Mouse (Mus musculus): Measurements from ENCODE around the gene Fam166a. TPM values are rescaled to one million over a fixed set of nuclear protein-coding genes. Genes with fewer than 3 reads are reported as not detected.

Fam166a gene
- polyA plus RNA-seq (2012; rRNA removed), result 0.18 and 0.40 TPM in 2 replicates

GRCm38 (mm10) chr2:25218445-25218844 is at the start of gene Fam166a:
TSS of gene Fam166a (plus strand) at chr2:25218745.

GRCm38 (mm10) chr2:25180478-25180903 is 38.1 kb upstream of the Fam166a start, which contains the start of gene Nrarp:
TSS of gene Nrarp (plus strand) at chr2:25180758.

DNA sequence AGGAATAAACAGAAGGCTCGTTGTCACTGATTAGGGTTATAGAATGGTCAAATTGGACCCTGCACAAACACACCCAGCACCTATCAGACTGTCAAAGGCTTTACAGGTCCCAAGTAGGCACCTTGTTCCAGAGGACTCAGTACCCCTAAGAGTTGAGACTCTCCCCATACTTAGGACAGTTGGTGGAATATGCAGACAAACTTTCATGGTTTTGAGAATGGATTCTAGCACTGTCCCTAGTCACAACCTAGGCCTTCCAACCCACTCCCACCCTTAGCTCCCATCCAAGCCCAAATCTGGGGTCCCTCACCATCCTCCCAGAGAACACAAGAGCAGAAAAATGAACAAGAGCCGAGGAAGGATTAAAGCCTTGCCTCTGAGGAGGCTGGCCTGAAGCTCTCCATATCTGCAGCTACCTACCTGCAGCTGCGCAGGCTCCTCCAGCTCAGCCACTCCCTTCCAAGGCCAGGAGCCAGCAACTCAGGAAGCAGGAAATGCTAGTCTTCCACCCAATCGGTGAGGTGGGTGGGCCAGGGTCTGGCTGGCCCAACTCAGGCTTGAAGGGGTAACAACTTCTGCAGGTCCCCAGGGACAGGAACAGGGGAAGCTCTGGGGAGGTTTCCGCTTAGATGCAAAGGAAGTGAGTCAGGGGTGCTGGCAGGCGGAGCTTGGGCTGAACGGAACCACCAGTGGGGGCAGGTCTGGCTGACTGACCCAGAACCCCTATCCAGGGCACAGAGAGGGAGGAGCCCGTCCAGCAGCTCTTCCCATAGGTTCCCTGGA is 22.2 kb upstream of the Fam166a start, which contains the start of gene Tor4a:
TSS of gene Tor4a (minus strand) at position 715 of the 783 bp plus-strand sequence.

DNA sequence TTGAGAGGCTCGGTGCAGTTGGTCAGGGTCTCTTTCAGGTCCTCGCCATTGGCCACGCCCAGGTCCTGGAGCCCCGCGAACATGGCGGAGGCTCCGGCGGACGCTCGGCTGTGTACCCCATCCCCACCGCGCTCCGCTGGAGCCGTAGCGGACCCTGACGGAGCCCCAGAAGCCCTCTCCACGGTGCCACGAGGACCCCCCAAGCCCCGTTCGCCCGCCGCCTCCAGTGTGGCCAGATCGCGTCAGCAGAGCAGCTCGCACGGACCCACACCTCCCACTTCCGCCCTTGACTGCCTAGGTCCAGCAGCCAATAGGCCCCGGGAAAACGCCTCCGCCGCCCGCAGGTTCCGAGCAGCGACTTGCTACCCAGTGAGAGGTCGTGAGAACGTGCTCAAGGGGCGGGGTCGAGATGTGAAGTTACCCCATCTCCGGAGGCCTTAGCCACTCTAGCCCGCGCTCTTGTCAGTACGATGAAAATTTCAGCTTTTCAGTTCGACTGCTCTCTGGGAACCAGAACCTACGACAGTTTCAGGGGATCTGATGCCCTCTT is 7.3 kb upstream of the Fam166a start, which contains the start of gene Nelfb:
TSS of gene Nelfb (minus strand) at position 369 of the 550 bp plus-strand sequence.

DNA sequence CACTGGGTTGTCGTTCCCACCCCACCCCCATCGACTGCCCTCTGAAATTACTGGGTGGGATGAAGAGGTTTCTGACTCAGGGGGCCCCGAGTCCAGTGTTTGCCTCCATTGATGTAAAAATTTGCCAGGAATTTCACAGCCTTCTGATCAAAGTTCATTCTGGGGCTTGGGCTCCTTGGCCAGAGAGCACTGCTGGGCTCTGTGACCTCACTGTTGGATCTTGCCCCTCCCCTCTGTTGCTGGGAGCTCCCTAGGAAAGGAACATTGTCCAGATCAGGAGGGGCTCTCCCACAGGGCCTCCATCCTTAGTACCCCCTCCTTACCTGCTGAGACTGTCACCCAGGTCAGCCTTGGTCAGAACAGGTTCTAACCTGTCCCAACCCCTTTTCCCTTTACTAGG is 4.1 kb upstream of the Fam166a start, which contains the start of gene Stpg3:
TSS of gene Stpg3 (minus strand) at position 194 of the 400 bp plus-strand sequence.

GRCm38 (mm10) chr2:25224492-25224765 is 5.9 kb downstream of the Fam166a start, which contains the start of gene Tubb4b:
TSS of gene Tubb4b (minus strand) at chr2:25224702.

DNA sequence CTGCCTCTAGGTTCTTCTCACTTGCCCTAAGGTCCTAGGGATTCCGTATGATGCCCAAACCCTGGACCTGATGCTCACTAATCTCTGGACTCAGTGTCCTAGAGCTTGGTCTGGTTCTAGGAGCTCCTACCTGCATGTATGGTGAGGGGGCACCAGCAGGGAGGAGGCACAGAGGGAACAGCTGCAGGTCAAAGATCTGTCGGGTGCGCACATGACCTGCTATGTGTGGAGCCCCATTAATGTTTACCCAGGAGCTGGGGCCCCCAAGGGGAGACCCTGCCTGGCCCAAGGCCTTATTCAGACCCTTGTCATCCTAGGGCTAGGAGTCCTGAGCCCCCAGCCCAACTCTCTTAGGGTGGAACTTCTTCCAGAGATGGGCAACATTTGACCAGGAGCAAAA is 15.5 kb downstream of the Fam166a start, which contains the start of gene Slc34a3:
TSS of gene Slc34a3 (minus strand) at position 315 of the 400 bp plus-strand sequence.

GRCm38 (mm10) chr2:25236614-25237013 is 18.1 kb downstream of the Fam166a start, which contains the start of gene Rnf224:
TSS of gene Rnf224 (minus strand) at chr2:25236787.

GRCm38 (mm10) chr2:25242101-25242506 is 23.6 kb downstream of the Fam166a start, which contains the start of the genes Rnf208 and Cysrt1:
TSS of gene Rnf208 (plus strand) at chr2:25242255.
TSS of gene Cysrt1 (minus strand) at chr2:25242452.

DNA sequence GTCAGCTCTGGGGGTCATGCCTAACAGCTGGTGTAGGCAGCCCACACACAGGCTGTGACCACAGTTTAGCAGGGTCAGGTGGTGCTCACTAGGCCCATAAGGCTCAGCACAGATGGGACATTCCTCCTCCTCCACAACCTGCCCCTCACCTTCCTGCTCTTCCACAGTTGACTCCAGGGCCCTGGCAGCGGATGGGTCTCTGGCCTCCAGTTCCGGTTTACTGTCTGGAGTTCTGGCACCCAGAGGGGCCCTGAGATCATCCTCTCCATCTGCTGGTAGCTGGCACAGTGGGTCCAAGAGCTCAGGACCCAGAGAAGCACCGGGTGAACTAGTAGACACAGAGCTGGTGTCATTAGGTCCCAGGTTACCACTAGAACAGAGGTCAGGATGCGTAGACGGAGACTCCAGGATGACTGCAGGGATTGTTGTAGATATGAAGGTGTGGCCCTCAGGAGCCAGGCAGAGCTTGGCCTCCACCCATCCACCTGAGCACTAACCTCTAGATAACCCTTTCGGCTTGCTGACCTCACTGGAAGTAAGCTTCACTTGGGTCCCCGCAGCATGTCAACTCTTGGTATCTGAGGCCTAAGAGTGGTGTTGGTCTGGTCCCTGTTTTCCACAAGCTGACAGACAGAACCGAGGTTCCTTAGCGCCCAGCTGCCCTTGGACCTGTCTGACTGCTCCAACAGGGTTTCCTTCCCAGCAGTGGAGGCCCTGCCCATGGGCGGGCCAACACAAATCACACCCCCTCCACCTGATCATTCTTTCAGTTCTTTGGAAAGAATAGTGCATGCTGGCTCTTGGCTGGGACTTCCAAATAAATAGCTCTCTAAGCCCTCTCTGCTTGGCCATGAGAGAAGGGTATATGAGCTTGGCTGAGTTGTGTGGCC is 27.9 kb downstream of the Fam166a start, which contains the start of gene AL732309.1:
TSS of gene AL732309.1 (minus strand) at position 681 of the 890 bp plus-strand sequence.

GRCm38 (mm10) chr2:25255284-25255779 is 36.8 kb downstream of the Fam166a start, which contains the start of gene Tmem203:
TSS of gene Tmem203 (plus strand) at chr2:25255439.

DNA sequence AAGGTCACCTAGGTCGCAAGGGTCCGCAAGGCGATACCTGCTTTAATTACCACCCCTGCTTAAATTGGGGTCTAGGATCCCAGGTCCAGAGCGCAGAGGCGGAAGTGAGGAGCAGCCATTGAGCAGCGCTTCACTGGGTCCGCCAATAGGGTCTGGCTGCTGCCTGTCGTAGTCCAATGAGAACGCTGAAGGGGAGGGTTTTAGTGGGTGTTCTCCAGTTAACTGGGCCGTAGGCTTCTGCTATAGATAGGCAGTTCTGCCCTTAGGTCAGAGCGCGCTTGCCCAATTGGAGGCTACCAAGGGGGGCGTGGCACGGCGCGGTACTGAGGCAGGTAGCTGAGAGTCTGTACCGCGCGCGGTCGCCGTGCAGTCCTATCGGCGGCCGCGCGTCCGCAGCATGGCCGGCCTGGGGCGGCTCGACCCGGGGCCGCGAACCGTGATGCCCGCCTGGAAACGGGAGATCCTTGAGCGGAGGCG is 43.8 kb downstream of the Fam166a start, which contains the start of gene Tprn:
TSS of gene Tprn (plus strand) at position 328 of the 477 bp plus-strand sequence.

Other genes with a start within 250 kb of the Fam166a start
- 22.5 and 24.2 TPM in 2 replicates for gene Mrpl41, start 243.6 kb upstream of the Fam166a start, polyA plus RNA-seq (2012; rRNA removed)
- gene Pnpla7, start 242.7 kb upstream of the Fam166a start, polyA plus RNA-seq (2012; rRNA removed), result 15.7 and 21.7 TPM in 2 replicates
- gene Nsmf, start 164.4 kb upstream of the Fam166a start, polyA plus RNA-seq (2012; rRNA removed), result 281 and 345 TPM in 2 replicates
- gene Entpd8, start 138.4 kb upstream of the Fam166a start, polyA plus RNA-seq (2012; rRNA removed), result 0.81 and 1.6 TPM in 2 replicates
- 1.9 and 3.4 TPM in 2 replicates for gene Noxa1, start 123.6 kb upstream of the Fam166a start, polyA plus RNA-seq (2012; rRNA removed)
- 16.0 and 20.1 TPM in 2 replicates for gene Nrarp, start 38.0 kb upstream of the Fam166a start, polyA plus RNA-seq (2012; rRNA removed)
- gene Tor4a, start 21.9 kb upstream of the Fam166a start, polyA plus RNA-seq (2012; rRNA removed), result 91.7 and 92.6 TPM in 2 replicates
- gene Nelfb, start 7.3 kb upstream of the Fam166a start, polyA plus RNA-seq (2012; rRNA removed), result 54.5 and 59.1 TPM in 2 replicates
- gene Stpg3, start 4.1 kb upstream of the Fam166a start, polyA plus RNA-seq (2012; rRNA removed), result not detected in 2 replicates
- gene Tubb4b, start 6.0 kb downstream of the Fam166a start, polyA plus RNA-seq (2012; rRNA removed), result 582 and 710 TPM in 2 replicates
- not detected in 2 replicates for gene Slc34a3, start 15.6 kb downstream of the Fam166a start, polyA plus RNA-seq (2012; rRNA removed)
- gene Rnf224, start 18.0 kb downstream of the Fam166a start, polyA plus RNA-seq (2012; rRNA removed), result 0.10 TPM in 1 of 2 replicates, not detected in the other
- gene Rnf208, start 23.5 kb downstream of the Fam166a start, polyA plus RNA-seq (2012; rRNA removed), result 27.2 and 28.5 TPM in 2 replicates
- 1.6 and 1.7 TPM in 2 replicates for gene Cysrt1, start 23.7 kb downstream of the Fam166a start, polyA plus RNA-seq (2012; rRNA removed)
- 31.6 and 35.4 TPM in 2 replicates for gene AL732309.1, start 28.1 kb downstream of the Fam166a start, polyA plus RNA-seq (2012; rRNA removed)
- 85.0 and 109 TPM in 2 replicates for gene Tmem203, start 36.7 kb downstream of the Fam166a start, polyA plus RNA-seq (2012; rRNA removed)
- 30.9 and 32.4 TPM in 2 replicates for gene Tprn, start 43.9 kb downstream of the Fam166a start, polyA plus RNA-seq (2012; rRNA removed)
- 85.4 and 91.9 TPM in 2 replicates for gene Ssna1, start 53.7 kb downstream of the Fam166a start, polyA plus RNA-seq (2012; rRNA removed)
- 112 and 124 TPM in 2 replicates for gene Anapc2, start 53.7 kb downstream of the Fam166a start, polyA plus RNA-seq (2012; rRNA removed)
- 0.51 and 0.55 TPM in 2 replicates for gene Tmem210, start 69.4 kb downstream of the Fam166a start, polyA plus RNA-seq (2012; rRNA removed)
- gene Lrrc26, start 71.2 kb downstream of the Fam166a start, polyA plus RNA-seq (2012; rRNA removed), result 37.9 and 39.1 TPM in 2 replicates
- gene Grin1, start 100.4 kb downstream of the Fam166a start, polyA plus RNA-seq (2012; rRNA removed), result 1.1 and 1.7 TPM in 2 replicates
- 9.7 and 12.0 TPM in 2 replicates for gene Man1b1, start 113.6 kb downstream of the Fam166a start, polyA plus RNA-seq (2012; rRNA removed)
- gene Dpp7, start 137.6 kb downstream of the Fam166a start, polyA plus RNA-seq (2012; rRNA removed), result 50.5 and 59.0 TPM in 2 replicates
- 59.3 and 63.2 TPM in 2 replicates for gene Uap1l1, start 146.9 kb downstream of the Fam166a start, polyA plus RNA-seq (2012; rRNA removed)
- gene Sapcd2, start 153.6 kb downstream of the Fam166a start, polyA plus RNA-seq (2012; rRNA removed), result 16.5 and 18.1 TPM in 2 replicates
- gene Entpd2, start 177.1 kb downstream of the Fam166a start, polyA plus RNA-seq (2012; rRNA removed), result 33.0 and 33.1 TPM in 2 replicates
- gene Npdc1, start 180.6 kb downstream of the Fam166a start, polyA plus RNA-seq (2012; rRNA removed), result 300 and 413 TPM in 2 replicates
- gene Fut7, start 204.5 kb downstream of the Fam166a start, polyA plus RNA-seq (2012; rRNA removed), result 0.38 and 0.46 TPM in 2 replicates
- 54.2 and 56.6 TPM in 2 replicates for gene Abca2, start 210.0 kb downstream of the Fam166a start, polyA plus RNA-seq (2012; rRNA removed)
- gene Clic3, start 238.1 kb downstream of the Fam166a start, polyA plus RNA-seq (2012; rRNA removed), result 36.3 and 57.3 TPM in 2 replicates
- 87.0 and 99.6 TPM in 2 replicates for gene Paxx, start 242.3 kb downstream of the Fam166a start, polyA plus RNA-seq (2012; rRNA removed)

All from ovary, adult 2 months (tissue).